Mouse (Mus musculus) brain, embryonic 14.5 days (tissue): Measurements from ENCODE around the gene Osmr. TPM values are rescaled to one million over a fixed set of nuclear protein-coding genes. Genes with fewer than 3 reads are reported as not detected.

Source experiments
- DNase-seq: peaks from one replicate; pipeline ENCODE4 v3.0.0-alpha.2; 2011; ENCODE audit warnings: low read depth
- CTCF ChIP-seq: fragments of 200-500 bp; IDR thresholded peaks from 2 replicates; pipeline ENCODE4 v1.5.1; 2012; ENCODE audit warnings: inconsistent platforms, mild to moderate bottlenecking, moderate library complexity, borderline replicate concordance; ENCODE audit not compliant: insufficient read depth, insufficient read length; ENCODE audit errors: extremely low read depth
- POLR2A ChIP-seq: fragments of 200-500 bp; IDR thresholded peaks from 2 replicates; pipeline ENCODE4 v1.6.1; 2012; ENCODE audit warnings: mild to moderate bottlenecking, inconsistent platforms, borderline replicate concordance; ENCODE audit not compliant: poor library complexity, insufficient read depth, insufficient read length, severe bottlenecking; ENCODE audit errors: extremely low read depth
- polyA plus RNA-seq: library from polyadenylated mRNA; depleted of rRNA; stranded (reverse); fragments of >200 nt; gene quantifications from 2 replicates; pipeline ENCODE4 v1.2.3, GENCODE M21; 2012

Osmr gene
- polyA plus RNA-seq, 1 experiment: 2.1 TPM

- DNase-seq: no peak
- TF ChIP-seq CTCF: no peak
- no peak for TF ChIP-seq POLR2A
These were observed 8.3 kb upstream of the Osmr start for GRCm38 (mm10) chr15:6883091-6883490.

- peak; percentile 53 for DNase-seq
- no peak for TF ChIP-seq POLR2A
- peak; percentile 61 for TF ChIP-seq CTCF
These were observed 7.4 kb upstream of the Osmr start for GRCm38 (mm10) chr15:6882180-6882579.

DNA sequence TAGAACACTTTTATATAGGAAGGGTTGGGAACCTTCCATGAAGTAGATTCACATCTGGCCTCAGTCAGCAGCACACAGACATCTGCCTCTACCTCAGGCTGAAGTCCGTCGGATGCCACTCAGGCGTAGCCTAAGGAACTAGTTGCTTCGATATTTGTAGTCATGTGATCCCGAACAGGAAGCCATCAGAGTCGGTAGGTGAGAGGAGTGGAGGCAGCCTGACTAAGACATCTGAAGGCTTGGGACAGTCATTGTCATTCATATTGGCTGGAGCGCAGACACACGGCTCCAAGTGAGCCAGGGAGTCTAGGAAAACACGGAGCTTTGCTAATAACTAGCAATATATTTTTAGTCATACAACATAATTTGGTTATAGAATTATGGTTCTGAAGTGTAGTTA is 6.4 kb upstream of the Osmr start:
- DNase-seq: no peak
- TF ChIP-seq POLR2A: no peak
- TF ChIP-seq CTCF: no peak

DNA sequence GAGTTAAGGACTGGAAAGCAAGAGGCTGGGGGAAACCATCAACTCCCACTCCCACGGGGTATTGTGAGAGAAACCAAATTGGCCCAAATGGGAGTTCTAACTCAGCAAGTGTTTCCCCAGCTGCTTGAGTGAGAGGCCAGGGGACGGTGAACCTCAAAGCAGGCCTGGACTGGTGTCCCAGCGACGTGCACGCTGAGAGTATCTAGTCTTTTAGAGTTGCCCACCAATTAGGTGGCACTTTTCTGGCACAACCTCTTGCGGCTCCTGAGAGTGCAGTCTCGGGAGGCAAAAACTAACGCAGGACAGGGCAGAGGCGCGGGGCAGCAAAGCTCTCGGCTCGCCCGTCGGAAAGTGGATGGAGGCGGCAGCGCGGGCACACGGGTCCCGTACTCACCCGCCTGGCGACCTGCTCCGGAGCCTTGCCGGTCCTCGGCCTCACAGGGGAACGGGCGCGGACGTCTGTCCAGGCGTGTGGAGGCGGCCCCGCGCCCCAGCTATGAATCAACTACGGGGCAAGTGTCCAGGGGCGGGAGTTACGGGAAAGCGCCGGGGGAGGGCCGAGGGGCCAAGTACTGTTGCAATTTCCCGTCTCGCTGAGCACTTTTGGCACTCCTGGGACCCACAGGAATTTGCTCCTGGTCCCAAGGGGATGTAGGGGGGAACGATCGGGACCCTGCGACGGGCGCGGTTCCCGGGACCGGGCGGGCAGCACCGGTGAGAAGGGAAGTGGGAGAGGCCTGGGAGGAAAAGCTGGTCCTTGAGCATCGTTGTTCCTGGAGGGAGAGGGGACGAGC is 765 bp downstream of the Osmr start:
- DNase-seq: peak; percentile 13
- no peak for TF ChIP-seq POLR2A
- TF ChIP-seq CTCF: no peak

GRCm38 (mm10) chr15:6873154-6873806 is 1.5 kb downstream of the Osmr start:
- peak; percentile 13 for DNase-seq
- TF ChIP-seq POLR2A (no peak), CTCF (no peak)

GRCm38 (mm10) chr15:6871621-6872359 is 3.0 kb downstream of the Osmr start:
- no peak for DNase-seq
- no peak for TF ChIP-seq CTCF
- TF ChIP-seq POLR2A: no peak

GRCm38 (mm10) chr15:6866888-6867287 is 7.9 kb downstream of the Osmr start:
- TF ChIP-seq CTCF: no peak
- TF ChIP-seq POLR2A: no peak
- peak; percentile 6 for DNase-seq

- no peak for TF ChIP-seq CTCF
- DNase-seq: no peak
These were observed 12.6 kb downstream of the Osmr start for GRCm38 (mm10) chr15:6862125-6862524.

DNA sequence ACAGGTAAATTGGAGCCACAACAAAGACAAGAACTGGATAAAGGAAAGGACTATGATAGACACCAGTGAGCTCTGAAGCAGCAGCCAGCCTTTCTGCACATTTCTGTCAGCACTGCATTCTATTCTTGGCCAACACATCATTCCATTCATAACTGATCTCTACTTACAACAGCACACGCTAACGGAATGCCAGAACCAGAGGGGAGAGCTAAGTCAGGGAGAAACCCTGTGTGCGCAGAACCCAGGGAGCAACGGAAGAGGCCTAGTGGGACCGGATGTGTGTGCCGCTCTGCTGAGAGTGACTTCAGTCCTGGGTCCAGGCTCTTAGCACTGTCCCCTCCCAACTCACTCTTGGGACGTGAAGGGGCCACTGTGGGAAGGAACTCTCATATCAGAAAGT is 13.2 kb downstream of the Osmr start:
- no peak for DNase-seq
- TF ChIP-seq CTCF: no peak
- TF ChIP-seq POLR2A: no peak

- no peak for TF ChIP-seq POLR2A
- no peak for TF ChIP-seq CTCF
- no peak for DNase-seq
These were observed 15.0 kb downstream of the Osmr start for GRCm38 (mm10) chr15:6859781-6860180.

DNA sequence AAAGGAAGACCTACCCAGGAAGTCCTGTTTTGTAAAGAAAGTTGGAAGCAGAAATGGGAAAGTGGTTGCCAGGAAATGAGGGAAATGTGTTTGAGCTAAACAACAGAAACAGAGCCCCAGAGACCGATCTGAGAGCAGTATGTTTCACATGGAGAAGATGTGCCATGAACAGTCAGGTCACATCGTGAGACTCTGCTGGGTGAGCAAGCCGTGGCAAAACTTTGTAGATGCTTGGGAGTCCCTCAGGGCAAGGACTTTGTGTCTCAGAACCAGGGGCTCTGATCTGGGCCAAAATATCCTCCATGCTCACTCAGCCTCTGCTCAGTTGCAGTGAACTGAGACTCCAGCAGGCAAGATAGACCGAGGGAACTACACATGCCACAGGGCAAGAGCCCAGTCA is 15.9 kb downstream of the Osmr start:
- TF ChIP-seq CTCF: no peak
- TF ChIP-seq POLR2A: no peak
- no peak for DNase-seq

- no peak for TF ChIP-seq CTCF
- no peak for TF ChIP-seq POLR2A
These were observed 17.4 kb downstream of the Osmr start for GRCm38 (mm10) chr15:6857270-6857905.

More at GRCm38 (mm10) chr15:6857270-6857905, 17.4 kb downstream of the Osmr start:
- peak; percentile 3 for DNase-seq
